Mouse (Mus musculus) left cerebral cortex, adult 6 months (tissue): ENCODE results near the gene Aimp2. TPM values are rescaled to one million over a fixed set of nuclear protein-coding genes. Genes with fewer than 3 reads are reported as not detected.

Experiments used
- long read RNA-seq, 2 experiments: library from polyadenylated mRNA; unstranded; transcript quantifications; one replicate each; pipeline ENCODE4 v2.0.0; 2019 to 2020
- polyA plus RNA-seq: library from polyadenylated mRNA; unstranded; fragments of <200 nt; fragmentation: Nextera tagmentation; gene quantifications from 2 replicates; pipeline ENCODE4 v1.2.3, GENCODE M21; 2021

Aimp2 gene
- polyA plus RNA-seq: 40.5 and 44.0 TPM in 2 replicates
- long read RNA-seq, experiment 1, transcript Aimp2-202 (4 exons, 1,073 nt): minor isoform, 23 of 66 reads
- long read RNA-seq, experiment 1, transcript Aimp2-201 (4 exons, 1,185 nt): major isoform, 38 of 66 reads
- long read RNA-seq, experiment 1, partial matches to known transcripts: 1 of 66 reads
- long read RNA-seq, experiment 1, other reads (novel, unspliced or antisense): 4 of 66 reads
- long read RNA-seq, experiment 2, transcript Aimp2-202 (4 exons, 1,073 nt): major isoform, 29 of 66 reads
- long read RNA-seq, experiment 2, transcript Aimp2-201 (4 exons, 1,185 nt): major isoform, 29 of 66 reads
- long read RNA-seq, experiment 2, partial matches to known transcripts: 5 of 66 reads
- long read RNA-seq, experiment 2, other reads (novel, unspliced or antisense): 3 of 66 reads

GRCm38 (mm10) chr5:143909417-143910400 is at the start of gene Aimp2, which contains the start of gene Pms2:
TSS of gene Aimp2 (minus strand) at chr5:143909847.
TSS of gene Pms2 (plus strand) at chr5:143909964.

GRCm38 (mm10) chr5:143932831-143933230 is 23.2 kb upstream of the Aimp2 start, which contains the start of gene Rsph10b:
TSS of gene Rsph10b (plus strand) at chr5:143933035.

GRCm38 (mm10) chr5:143927875-143928274 is 18.2 kb upstream of the Aimp2 start, which contains the start of gene Gm42421:
TSS of gene Gm42421 (plus strand) at chr5:143928175.

DNA sequence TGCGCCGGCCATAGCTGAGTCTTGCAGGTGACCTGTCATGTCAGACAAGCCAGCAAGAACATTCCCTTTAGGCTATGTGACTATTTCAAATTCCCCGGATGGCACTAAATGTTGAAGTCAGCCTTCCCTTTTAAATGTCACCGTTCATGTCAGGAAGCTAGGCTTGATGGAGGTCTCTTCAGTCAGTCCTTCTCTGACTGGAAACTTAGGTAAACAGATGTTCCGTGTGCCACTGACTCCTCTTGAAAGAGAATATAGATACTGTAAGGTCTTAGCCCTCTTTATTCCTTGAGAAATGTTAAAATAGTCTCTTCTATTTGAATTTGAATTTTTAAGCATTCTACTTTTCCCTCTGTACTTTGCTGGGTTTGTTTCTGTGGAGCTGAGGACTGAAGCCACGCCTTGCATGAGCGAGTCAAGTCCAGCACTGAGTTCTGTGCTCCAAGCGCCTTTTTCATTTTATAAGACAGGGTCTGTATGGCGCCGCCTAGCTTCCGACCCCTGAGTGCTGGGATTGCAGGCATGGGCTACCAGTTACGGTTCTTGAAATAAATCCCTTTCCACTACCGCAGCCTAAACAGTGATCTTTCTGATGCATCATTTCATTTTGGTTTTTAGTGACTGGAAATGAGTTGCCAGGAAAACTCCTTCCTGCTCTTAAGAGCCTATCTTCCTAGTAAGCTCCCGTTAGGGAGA is 11.9 kb downstream of the Aimp2 start, which contains the start of gene Ankrd61:
Gene Ankrd61, minus strand, starts transcription at position 51 of the 696 bp plus-strand sequence.

Other genes starting within 250 kb of the Aimp2 start
- gene Usp42, start 177.6 kb downstream of the Aimp2 start, polyA plus RNA-seq: 6.4 and 12.1 TPM in 2 replicates
- 22.7 and 29.4 TPM in 2 replicates for gene Eif2ak1, start 92.1 kb downstream of the Aimp2 start, polyA plus RNA-seq
- 0.09 TPM in 1 of 2 replicates, not detected in the other for gene Ankrd61, start 12.2 kb downstream of the Aimp2 start, polyA plus RNA-seq
- gene Pms2, start 117 bp upstream of the Aimp2 start, polyA plus RNA-seq: 6.6 and 10.7 TPM in 2 replicates
- not detected in 2 replicates for gene Gm42421, start 18.3 kb upstream of the Aimp2 start, polyA plus RNA-seq
- 1.3 and 2.0 TPM in 2 replicates for gene Rsph10b, start 23.2 kb upstream of the Aimp2 start, polyA plus RNA-seq
- gene Ccz1, start 105.0 kb upstream of the Aimp2 start, polyA plus RNA-seq: 17.6 and 41.1 TPM in 2 replicates
- 1.1 and 3.2 TPM in 2 replicates for gene Ocm, start 116.8 kb upstream of the Aimp2 start, polyA plus RNA-seq
- gene Lmtk2, start 190.6 kb upstream of the Aimp2 start, polyA plus RNA-seq: 11.6 and 15.5 TPM in 2 replicates